Mouse (Mus musculus): Measurements from ENCODE around the gene Tmbim1. TPM values are rescaled to one million over a fixed set of nuclear protein-coding genes. Genes with fewer than 3 reads are reported as not detected.
"Not testable (repeated sequence)": the region's sequence is repeated elsewhere in the genome, so short reads cannot be mapped to it uniquely, and the experiment has no call there.

Gene Tmbim1
- polyA plus RNA-seq, 2 experiments from 2014 or later, result 13.1 to 16.1 TPM

GRCm38 (mm10) chr1:74294733-74295455 is 10.5 kb downstream of the Tmbim1 start:
- no peak for ATAC-seq

- ATAC-seq, result no peak
These were observed 11.3 kb downstream of the Tmbim1 start for GRCm38 (mm10) chr1:74294090-74294643.

DNA sequence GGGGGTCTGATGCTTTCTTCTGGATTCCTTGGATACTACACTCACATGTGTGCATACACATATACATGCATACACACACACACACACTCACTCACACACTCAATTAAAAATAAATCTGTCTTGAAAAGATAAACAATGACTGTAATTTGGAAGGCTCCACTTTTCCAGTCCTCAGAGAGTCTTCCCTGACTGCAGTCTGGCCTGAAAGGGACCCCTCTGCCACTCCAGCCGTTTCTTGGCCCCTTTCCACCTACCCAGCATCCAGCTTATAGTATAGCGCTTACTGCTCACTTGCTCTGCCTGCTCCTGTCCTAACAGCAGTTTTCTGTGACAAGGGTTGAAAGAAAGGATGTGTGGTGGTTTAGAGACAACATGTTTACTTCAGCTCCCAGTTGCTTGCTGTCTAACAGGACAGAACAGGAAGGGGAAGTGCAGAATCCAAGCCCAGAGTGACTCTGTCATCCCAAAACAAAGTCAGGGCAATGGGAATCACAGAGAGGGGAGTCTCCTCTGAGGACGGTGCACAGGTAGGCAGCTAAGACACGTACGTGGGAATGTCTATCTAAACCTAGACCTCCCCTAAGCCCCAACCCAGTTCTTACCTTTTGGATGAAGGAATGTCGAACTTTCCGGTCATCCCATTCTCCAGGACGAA is 12.0 kb downstream of the Tmbim1 start:
- ATAC-seq, result no peak

DNA sequence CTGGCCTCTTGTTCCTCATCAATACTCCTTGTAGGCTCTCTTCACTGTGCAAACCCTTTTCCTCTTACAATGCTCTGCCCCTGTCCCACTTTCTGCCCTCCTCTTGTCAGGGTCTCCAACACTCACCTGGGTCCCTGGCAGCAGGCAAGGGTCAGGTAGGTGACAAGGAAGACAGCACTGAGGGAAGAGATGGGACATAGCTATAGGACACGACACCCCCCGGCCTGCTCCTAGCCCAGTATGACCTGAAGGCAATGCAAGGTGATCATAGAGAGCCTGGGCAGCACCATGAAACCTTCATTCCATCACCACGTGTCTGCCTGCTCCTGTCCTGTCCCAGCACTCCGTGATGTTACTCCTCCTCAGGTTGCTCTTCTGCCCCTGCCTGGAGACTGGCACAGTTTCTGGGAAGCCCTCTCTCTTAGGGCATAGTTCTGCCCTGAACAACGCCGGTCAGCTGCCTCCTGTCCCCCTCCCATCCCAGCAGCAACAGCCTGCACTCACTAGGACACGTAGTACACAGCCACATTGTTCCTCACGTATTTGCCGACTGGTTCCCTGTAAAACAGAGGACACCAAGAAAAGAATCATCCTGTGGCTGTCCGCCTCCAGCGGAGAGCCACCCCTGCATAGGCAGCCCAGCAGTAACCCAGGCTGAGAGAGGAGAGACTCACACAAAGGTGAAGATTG is 12.9 kb downstream of the Tmbim1 start:
- no peak for ATAC-seq

- ATAC-seq, result no peak
These were observed 15.3 kb downstream of the Tmbim1 start for GRCm38 (mm10) chr1:74290141-74290540.

- ATAC-seq, result no peak
These were observed 15.7 kb downstream of the Tmbim1 start for GRCm38 (mm10) chr1:74289740-74290139.

GRCm38 (mm10) chr1:74289248-74289647 is 16.2 kb downstream of the Tmbim1 start:
- ATAC-seq, result no peak

DNA sequence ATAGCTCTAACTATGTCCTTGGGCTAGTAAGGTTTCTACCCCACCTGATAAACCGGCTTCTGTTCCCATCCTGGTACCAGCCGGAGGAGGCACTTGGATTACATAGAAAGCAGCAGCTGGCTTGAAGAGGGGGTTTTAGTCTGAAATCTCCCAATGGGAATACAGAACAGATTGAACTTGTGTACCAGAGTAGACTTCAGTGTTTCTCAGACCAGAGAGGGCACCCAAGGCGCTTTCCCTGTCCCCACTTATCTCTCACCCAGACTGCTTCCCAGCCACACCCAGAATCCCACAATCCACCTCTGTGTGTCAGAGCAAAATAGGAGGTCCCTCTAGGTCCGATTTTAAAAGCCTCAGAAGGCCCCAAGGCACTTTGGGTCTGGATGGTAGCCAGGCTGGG is 17.1 kb downstream of the Tmbim1 start:
- no peak for ATAC-seq

DNA sequence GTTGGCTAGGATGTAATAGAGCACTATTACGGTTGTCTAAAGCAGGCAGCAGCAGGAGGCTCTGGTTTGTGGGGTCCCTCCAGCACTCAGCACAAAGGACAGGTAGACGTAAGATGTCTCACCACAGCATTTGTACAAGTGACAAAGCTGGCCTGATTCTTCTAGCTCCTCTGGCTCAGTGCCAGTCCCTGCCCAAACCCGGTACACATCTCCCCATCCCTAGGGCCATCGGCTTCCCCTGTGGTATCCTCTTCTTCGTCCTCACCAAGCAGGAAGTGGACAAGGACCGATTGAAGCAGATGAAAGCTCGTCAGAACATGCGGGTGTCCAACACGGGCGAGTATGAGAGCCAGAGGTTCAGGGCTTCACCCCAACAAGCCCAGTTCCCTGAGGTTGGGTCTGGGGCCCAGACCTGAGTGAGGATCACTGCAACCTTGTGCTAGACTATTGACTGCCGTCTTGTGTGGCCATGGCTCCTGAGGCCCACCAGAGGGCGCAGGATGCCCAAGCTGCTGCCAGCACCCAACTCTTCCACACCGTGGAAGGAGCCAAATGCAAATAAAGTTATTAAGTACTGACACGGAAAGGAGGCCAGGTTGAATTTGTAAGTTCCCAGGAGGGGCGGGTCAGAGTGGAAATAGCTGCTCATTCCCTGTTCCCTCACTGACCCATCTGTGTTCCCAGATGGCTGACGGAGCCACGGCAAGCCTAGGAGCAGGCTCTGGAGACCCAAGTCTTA is 18.4 kb downstream of the Tmbim1 start:
- not testable (repeated sequence) for ATAC-seq

- ATAC-seq, result no peak
These were observed 20.0 kb downstream of the Tmbim1 start for GRCm38 (mm10) chr1:74285212-74286010.

GRCm38 (mm10) chr1:74284543-74285160 is 20.8 kb downstream of the Tmbim1 start, which contains the start of the genes Aamp and Pnkd:
Gene Aamp, minus strand, starts transcription at chr1:74284738.
Gene Pnkd, plus strand, starts transcription at chr1:74284930.
- ATAC-seq, result peak; percentile 94

GRCm38 (mm10) chr1:74283686-74284463 is 21.5 kb downstream of the Tmbim1 start:
- ATAC-seq, result no peak

DNA sequence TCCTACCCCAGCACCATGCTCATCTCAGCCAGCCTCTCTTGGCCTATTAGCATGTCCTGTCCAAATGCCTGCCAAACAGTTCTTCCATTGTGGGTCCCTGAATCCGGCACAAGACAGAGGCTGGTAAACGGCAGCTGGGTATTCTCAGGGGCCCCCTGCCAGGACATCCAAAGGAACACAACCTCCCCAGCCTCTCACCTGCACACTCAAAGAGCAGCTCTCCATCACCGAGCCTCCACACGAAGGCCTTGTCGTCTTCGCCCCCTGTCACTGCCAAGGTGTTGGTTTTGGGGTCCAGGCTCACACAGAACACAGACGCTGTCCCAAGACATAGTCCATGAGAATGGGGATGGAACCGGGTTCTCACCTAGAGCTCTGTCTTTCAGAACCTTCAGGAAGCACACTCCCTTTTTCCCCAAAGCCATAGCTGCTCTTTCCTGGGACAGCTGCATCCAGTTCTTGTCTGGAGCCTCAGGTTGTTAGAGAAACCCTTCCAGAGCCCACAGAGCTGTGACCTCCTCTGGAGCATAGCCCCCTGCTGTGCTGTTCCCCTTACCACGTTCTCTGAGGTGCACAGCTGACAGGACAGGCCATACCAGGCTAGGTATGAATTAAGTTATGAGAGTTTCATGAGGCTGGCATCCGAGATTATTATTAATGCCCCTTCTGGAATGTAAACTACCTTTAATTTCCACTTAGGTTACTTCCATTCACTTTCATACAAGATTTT is 22.4 kb downstream of the Tmbim1 start:
- no peak for ATAC-seq

GRCm38 (mm10) chr1:74281886-74282285 is 23.5 kb downstream of the Tmbim1 start:
- ATAC-seq, result no peak

GRCm38 (mm10) chr1:74281372-74281771 is 24.1 kb downstream of the Tmbim1 start:
- no peak for ATAC-seq

DNA sequence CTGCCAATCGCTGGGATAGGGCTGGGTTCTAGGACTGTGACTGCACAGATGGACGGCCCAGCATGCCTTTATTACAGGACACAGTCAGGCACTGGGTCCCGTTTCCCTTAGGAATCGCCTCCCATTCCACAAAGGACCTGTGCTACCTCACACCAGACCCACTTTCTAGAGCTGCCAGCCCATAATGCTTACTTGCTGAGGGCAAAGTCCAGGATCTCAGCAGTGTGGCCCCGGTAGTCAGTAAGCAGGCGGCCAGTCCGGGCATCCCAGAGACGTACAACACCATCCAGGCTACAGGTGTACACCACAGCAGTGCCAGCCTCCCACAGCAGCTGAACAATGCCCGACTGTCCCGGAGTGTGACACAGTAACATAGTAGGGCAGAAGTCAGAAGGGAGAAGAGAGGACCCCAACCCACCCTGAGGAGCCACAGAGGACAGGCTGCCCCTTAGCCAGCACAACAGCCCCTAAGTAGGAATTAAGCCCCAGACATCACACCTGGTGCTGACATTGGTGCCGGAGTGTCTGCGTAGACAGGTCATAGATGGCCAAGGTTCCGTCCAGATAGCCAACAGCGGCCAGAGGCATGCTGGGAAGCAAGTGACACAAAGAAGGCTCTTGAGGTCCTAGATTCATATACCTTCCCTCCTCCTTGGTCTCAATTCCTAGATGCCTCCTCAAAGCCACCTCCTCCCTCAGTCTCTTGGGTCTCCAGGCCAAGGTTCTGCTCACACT is 24.7 kb downstream of the Tmbim1 start:
- ATAC-seq, result no peak

DNA sequence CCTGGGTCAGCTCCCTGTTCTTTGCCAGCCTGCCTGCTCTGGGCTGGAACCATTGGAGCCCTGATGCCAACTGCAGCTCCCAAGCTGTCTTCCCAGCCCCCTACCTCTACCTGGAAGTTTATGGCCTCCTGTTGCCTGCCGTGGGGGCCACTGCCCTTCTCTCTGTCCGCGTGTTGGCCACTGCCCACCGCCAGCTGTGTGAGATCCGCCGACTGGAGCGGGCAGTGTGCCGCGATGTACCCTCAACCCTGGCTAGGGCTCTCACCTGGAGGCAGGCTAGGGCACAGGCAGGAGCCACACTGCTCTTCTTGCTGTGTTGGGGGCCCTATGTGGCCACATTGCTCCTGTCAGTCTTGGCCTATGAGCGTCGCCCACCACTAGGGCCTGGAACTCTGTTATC is 26.4 kb downstream of the Tmbim1 start:
- no peak for ATAC-seq

DNA sequence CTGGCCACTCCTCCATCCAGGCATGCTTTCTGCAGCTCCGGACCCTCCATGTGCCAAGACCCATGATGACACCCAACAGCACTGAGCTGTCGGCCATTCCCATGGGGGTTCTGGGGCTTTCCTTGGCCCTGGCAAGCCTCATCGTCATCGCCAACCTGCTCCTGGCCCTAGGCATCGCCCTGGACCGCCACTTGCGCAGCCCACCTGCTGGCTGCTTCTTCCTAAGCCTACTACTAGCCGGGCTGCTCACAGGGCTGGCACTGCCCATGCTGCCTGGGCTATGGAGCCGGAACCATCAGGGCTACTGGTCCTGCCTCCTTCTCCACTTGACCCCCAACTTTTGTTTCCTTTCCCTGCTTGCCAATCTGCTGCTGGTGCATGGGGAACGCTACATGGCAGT is 26.9 kb downstream of the Tmbim1 start, which contains the start of gene Gpbar1:
TSS of gene Gpbar1 (plus strand) at position 13 of the 400 bp plus-strand sequence.
- no peak for ATAC-seq
